Mouse (Mus musculus) liver, postnatal 0 days (tissue): Measurements from ENCODE around the gene Terb1. TPM values are rescaled to one million over a fixed set of nuclear protein-coding genes. Genes with fewer than 3 reads are reported as not detected.

ENCODE experiments used
- ATAC-seq: fragments of 200-750 bp; cut with Nextera tagmentation; 2 replicates; pipeline ENCODE4 v1.8.0; 2017; ENCODE audit warnings: mild to moderate bottlenecking, moderate library complexity
- DNase-seq: peaks from one replicate; pipeline ENCODE4 v3.0.0-alpha.2; 2016
- H3K27ac ChIP-seq: fragments of 300-500 bp; sonication (generic); 2 replicates; pipeline ENCODE4 v1.5.1; 2014; ENCODE audit warnings: antibody characterized with exemption, moderate library complexity, mild to moderate bottlenecking, low read depth
- H3K27me3 ChIP-seq: fragments of 300-500 bp; sonication (generic); 2 replicates; pipeline ENCODE4 v1.6.1; 2014; ENCODE audit warnings: low read length, control low read depth, mixed read lengths; ENCODE audit not compliant: insufficient read depth
- H3K36me3 ChIP-seq: fragments of 300-500 bp; sonication (generic); replicated peaks from 2 replicates; pipeline ENCODE4 v1.6.1; 2014; ENCODE audit warnings: mild to moderate bottlenecking, control low read depth, low read length, moderate library complexity, mixed read lengths; ENCODE audit not compliant: insufficient read depth
- H3K4me1 ChIP-seq: fragments of 300-500 bp; sonication (generic); 2 replicates; pipeline ENCODE4 v1.6.1; 2014; ENCODE audit warnings: antibody characterized with exemption, mild to moderate bottlenecking, control low read depth; ENCODE audit not compliant: insufficient read depth
- H3K4me2 ChIP-seq: fragments of 300-500 bp; sonication (generic); 2 replicates; pipeline ENCODE4 v1.6.1; 2014; ENCODE audit warnings: low read depth, mild to moderate bottlenecking, low read length, moderate library complexity, mixed read lengths
- H3K4me3 ChIP-seq: fragments of 300-500 bp; sonication (generic); 2 replicates; pipeline ENCODE4 v1.5.1; 2014; ENCODE audit warnings: low read depth, low read length
- H3K9ac ChIP-seq: fragments of 300-500 bp; sonication (generic); replicated peaks from 2 replicates; pipeline ENCODE4 v1.6.1; 2014; ENCODE audit warnings: mild to moderate bottlenecking, moderate library complexity
- H3K9me3 ChIP-seq: fragments of 300-500 bp; sonication (generic); 2 replicates; pipeline ENCODE4 v1.6.1; 2016; ENCODE audit warnings: mild to moderate bottlenecking, control low read depth, low read length, mixed read lengths
- CTCF ChIP-seq: sonication (generic); IDR thresholded peaks from 2 replicates; pipeline ENCODE4 v1.5.1; 2016; ENCODE audit warnings: antibody characterized with exemption, low read depth
- EP300 ChIP-seq: IDR thresholded peaks from 2 replicates; pipeline ENCODE4 v1.6.1; 2016; ENCODE audit warnings: antibody characterized with exemption, low read depth, mild to moderate bottlenecking
- WGBS: fragments of 180-500 bp; shearing (Covaris S2); extraction: QIAGEN DNeasy Blood & Tissue Kit; methylation state at CpG from one replicate; pipeline ENCODE4 v1.1.7; 2014; ENCODE audit not compliant: insufficient replicate concordance; 5-methylcytosine and 5-hydroxymethylcytosine counted together
- polyA plus RNA-seq: library from polyadenylated mRNA; unstranded; fragments of >200 nt; fragmentation: Nextera tagmentation; extraction: Ambion mirVana; gene quantifications from 2 replicates; pipeline ENCODE4 v1.2.1, GENCODE M21; 2015

Terb1 gene
- polyA plus RNA-seq, 1 experiment from 2014 or later = 0.05 TPM

GRCm38 (mm10) chr8:104403596-104403995 lies 106.1 kb downstream of the Terb1 start:
- Histone ChIP-seq H3K4me1 (no peaks in the 10 kb centered on the region), H3K9ac (no peak overlapping the region), H3K4me2 (no peak overlapping the region), H3K27ac (no peak overlapping the region), H3K9me3 (no peaks in the 10 kb centered on the region), H3K27me3 (no peaks in the 10 kb centered on the region), H3K4me3 (no peak overlapping the region), H3K36me3 (no peaks in the 10 kb centered on the region)
- DNase-seq (no peak), ATAC-seq (no peak)
- TF ChIP-seq EP300 (no peak), CTCF (peak; percentile 62)
- WGBS = 67% methylated on average over 3 of the region's 3 CpGs

Other genes starting within 250 kb of the Terb1 start
- not detected in 2 replicates for gene Cmtm2a, start 216.7 kb downstream of the Terb1 start, polyA plus RNA-seq
- not detected in 2 replicates for gene Gm45711, start 199.8 kb downstream of the Terb1 start, polyA plus RNA-seq
- not detected in 2 replicates for gene Cmtm1, start 199.8 kb downstream of the Terb1 start, polyA plus RNA-seq
- gene Gm11020, start 188.3 kb downstream of the Terb1 start, polyA plus RNA-seq = not detected in 2 replicates
- not detected in 2 replicates for gene Cmtm2b, start 187.7 kb downstream of the Terb1 start, polyA plus RNA-seq
- gene Cmtm3, start 170.5 kb downstream of the Terb1 start, polyA plus RNA-seq = 24.9 and 25.0 TPM in 2 replicates
- gene Cmtm4, start 114.1 kb downstream of the Terb1 start, polyA plus RNA-seq = 0.94 and 1.1 TPM in 2 replicates
- 7.7 and 8.4 TPM in 2 replicates for gene Dync1li2, start 66.9 kb downstream of the Terb1 start, polyA plus RNA-seq
- 24.3 and 24.4 TPM in 2 replicates for gene Nae1, start 24.7 kb upstream of the Terb1 start, polyA plus RNA-seq
- gene Car7, start 24.8 kb upstream of the Terb1 start, polyA plus RNA-seq = 2.1 and 3.5 TPM in 2 replicates
- gene Pdp2, start 81.5 kb upstream of the Terb1 start, polyA plus RNA-seq = 10.0 and 10.1 TPM in 2 replicates
- gene Cdh16, start 114.5 kb upstream of the Terb1 start, polyA plus RNA-seq = 0.06 and 0.44 TPM in 2 replicates
- gene Rrad, start 121.4 kb upstream of the Terb1 start, polyA plus RNA-seq = 0.49 and 0.63 TPM in 2 replicates
- gene Ciao2b, start 132.1 kb upstream of the Terb1 start, polyA plus RNA-seq = 32.0 and 34.9 TPM in 2 replicates
- gene Ces2a, start 224.1 kb upstream of the Terb1 start, polyA plus RNA-seq = 150 and 159 TPM in 2 replicates